Mouse (Mus musculus): ENCODE measurements around the gene Slc9a8.

Slc9a8 gene

GRCm38 (mm10) chr2:167510485-167510884 is 89.0 kb downstream of the Slc9a8 start:
- DNase-seq (ENCODE audit: low spot score), result no peak

- DNase-seq (ENCODE audit: low spot score), result no peak
Measured at GRCm38 (mm10) chr2:167512365-167512764, 90.9 kb downstream of the Slc9a8 start.

- DNase-seq (ENCODE audit: low spot score), result no peak
Measured at GRCm38 (mm10) chr2:167512970-167513369, 91.5 kb downstream of the Slc9a8 start.

GRCm38 (mm10) chr2:167514641-167515040 is 93.1 kb downstream of the Slc9a8 start:
- no peak for DNase-seq (ENCODE audit: low spot score)

- no peak for DNase-seq (ENCODE audit: low spot score)
Measured at GRCm38 (mm10) chr2:167515688-167516087, 94.2 kb downstream of the Slc9a8 start.

GRCm38 (mm10) chr2:167519606-167520252 is 98.2 kb downstream of the Slc9a8 start:
- DNase-seq (ENCODE audit: low spot score), result no peak
